Mouse (Mus musculus) heart, embryonic 14.5 days (tissue): ENCODE results near the gene Zfp607b. TPM values are rescaled to one million over a fixed set of nuclear protein-coding genes. Genes with fewer than 3 reads are reported as not detected.

Source experiments
- ATAC-seq: fragments of 200-750 bp; cut with Nextera tagmentation; 2 replicates; pipeline ENCODE4 v1.8.0; 2017; ENCODE audit warnings: low read depth, moderate TSS enrichment; ENCODE audit not compliant: insufficient number of reproducible peaks, insufficient read depth, low FRiP score
- H3K27ac ChIP-seq, 2 experiments: fragments of 200-500 bp in 1 of 2; fragments of 300-500 bp in 1 of 2; sonication (generic) in 1 of 2; replicated peaks in 1 of 2; 2 replicates each; pipeline ENCODE4 v1.5.1; 2012 to 2014; ENCODE audit warnings: low read depth in 2 of 2, low read length in 2 of 2, control low read depth in 1 of 2, mild to moderate bottlenecking in 1 of 2, mixed read lengths in 1 of 2; ENCODE audit not compliant: control insufficient read depth in 1 of 2, insufficient read depth in 1 of 2
- H3K27me3 ChIP-seq: fragments of 300-500 bp; sonication (generic); 2 replicates; pipeline ENCODE4 v1.6.1; 2014; ENCODE audit warnings: mild to moderate bottlenecking, low read length, control low read depth; ENCODE audit not compliant: control insufficient read depth, insufficient read depth
- H3K36me3 ChIP-seq: fragments of 300-500 bp; sonication (generic); 2 replicates; pipeline ENCODE4 v1.6.1; 2014; ENCODE audit warnings: mild to moderate bottlenecking, control low read depth, low read length, mixed read lengths; ENCODE audit not compliant: control insufficient read depth, insufficient read depth
- H3K4me1 ChIP-seq, 2 experiments: fragments of 200-500 bp in 1 of 2; fragments of 300-500 bp in 1 of 2; sonication (generic) in 1 of 2; 2 replicates each; pipeline ENCODE4 v1.6.1; 2012 to 2014; ENCODE audit warnings: low read length in 2 of 2, control low read depth in 1 of 2, mixed read lengths in 1 of 2; ENCODE audit not compliant: control insufficient read depth in 2 of 2, insufficient read depth in 2 of 2
- H3K4me2 ChIP-seq: fragments of 300-500 bp; sonication (generic); 2 replicates; pipeline ENCODE4 v1.6.1; 2014; ENCODE audit warnings: mild to moderate bottlenecking, low read length
- H3K4me3 ChIP-seq, 2 experiments: fragments of 200-500 bp in 1 of 2; fragments of 300-500 bp in 1 of 2; sonication (generic) in 1 of 2; 2 replicates each; pipeline ENCODE4 v1.5.1; 2012 to 2014; ENCODE audit warnings: low read length in 2 of 2, mild to moderate bottlenecking in 2 of 2, control low read depth in 1 of 2, low read depth in 1 of 2, moderate library complexity in 1 of 2; ENCODE audit not compliant: control insufficient read depth in 1 of 2, insufficient read depth in 1 of 2
- H3K9ac ChIP-seq: fragments of 300-500 bp; sonication (generic); 2 replicates; pipeline ENCODE4 v1.6.1; 2014; ENCODE audit warnings: mild to moderate bottlenecking, low read length
- H3K9me3 ChIP-seq: fragments of 300-500 bp; sonication (generic); 2 replicates; pipeline ENCODE4 v1.6.1; 2016; ENCODE audit warnings: low read length, control low read depth; ENCODE audit not compliant: control insufficient read depth
- WGBS: fragments of 180-500 bp; shearing (Covaris S2); extraction: QIAGEN DNeasy Blood & Tissue Kit; methylation state at CpG from one replicate; pipeline ENCODE4 v1.1.7; 2014; 5-methylcytosine and 5-hydroxymethylcytosine counted together
- polyA plus RNA-seq: library from polyadenylated mRNA; unstranded; fragments of >200 nt; fragmentation: Nextera tagmentation; extraction: Ambion mirVana; gene quantifications from 2 replicates; pipeline ENCODE4 v1.2.1, GENCODE M21; 2014

Gene Zfp607b
- polyA plus RNA-seq = 2.2 and 2.5 TPM in 2 replicates

DNA sequence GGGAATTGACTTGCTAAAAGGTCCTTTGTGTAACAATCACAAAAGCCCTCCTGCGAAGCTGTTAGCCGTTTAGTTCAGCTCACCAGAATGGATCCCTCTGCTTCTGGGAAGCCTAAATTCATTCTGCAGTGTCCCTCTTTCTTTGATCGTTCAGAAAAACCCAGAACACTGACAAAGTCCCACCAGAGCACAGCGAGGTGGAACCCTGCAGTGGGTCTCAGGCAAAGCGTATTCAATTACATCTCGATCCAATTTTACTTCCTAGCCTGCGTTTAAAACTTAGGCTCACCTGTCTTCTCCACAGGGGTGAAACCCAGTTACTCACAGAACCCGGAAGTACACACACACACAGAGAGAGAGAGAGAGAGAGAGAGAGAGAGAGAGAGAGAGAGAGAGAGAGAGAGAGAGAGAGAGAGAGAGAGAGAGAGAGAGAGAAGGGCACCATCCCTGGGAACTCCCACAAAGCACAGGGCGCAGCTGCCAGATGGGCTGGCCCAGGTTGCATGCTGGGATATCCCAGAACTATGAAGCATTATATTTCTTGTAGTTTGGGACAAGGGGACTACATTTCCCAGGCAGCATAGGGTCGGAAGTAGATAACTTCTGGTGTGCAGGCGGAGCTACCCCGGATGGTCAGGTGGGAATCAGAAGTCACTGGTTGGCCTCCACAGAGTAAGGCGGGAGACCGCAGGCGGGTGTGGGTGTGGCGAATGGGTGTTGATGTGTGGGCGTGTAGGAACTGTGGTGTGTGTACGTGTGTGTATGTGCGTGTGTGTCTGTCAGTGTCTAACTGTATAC, at the start of gene Zfp607b:
Zfp607b (plus strand) TSS at position 526 of the 798 bp plus-strand sequence.
- ATAC-seq = peak; percentile 100
- H3K27ac ChIP-seq = peak within 1 kb of the TSS; percentile 59 to 67
- no peaks in the 10 kb centered on the region for H3K36me3 ChIP-seq
- peaks cover 5 to 15% of the 10 kb centered on the region in 2 experiments for H3K4me1 ChIP-seq
- H3K9me3 ChIP-seq = no peaks in the 10 kb centered on the region
- H3K4me2 ChIP-seq = peak within 1 kb of the TSS; percentile 88
- WGBS = under 1% methylated on average over 19 of the region's 19 CpGs
- H3K27me3 ChIP-seq = peaks cover 10% of the 10 kb centered on the region; the same call in 1 of the 2 replicates
- peak within 1 kb of the TSS; percentile 57 to 66 for H3K4me3 ChIP-seq
- H3K9ac ChIP-seq = peak within 1 kb of the TSS; percentile 85

DNA sequence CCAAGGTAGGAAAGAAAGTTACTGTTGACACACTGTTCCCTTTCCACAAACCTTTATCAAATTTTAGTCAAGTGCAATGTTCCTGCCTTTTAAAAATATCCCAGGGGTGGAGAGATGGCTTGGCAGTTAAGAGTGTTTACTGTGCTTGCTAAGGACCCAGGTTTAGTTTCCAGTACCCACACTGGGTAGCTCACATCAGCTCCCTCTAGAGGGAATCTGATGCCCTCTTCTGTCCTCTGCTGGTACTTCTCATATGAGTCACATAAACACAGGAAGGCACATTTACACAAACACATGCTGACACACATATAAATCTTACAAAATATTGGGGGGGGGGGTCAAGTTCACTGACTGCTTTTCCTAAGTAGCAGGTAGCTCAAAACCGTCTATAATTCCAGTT, 44.7 kb upstream of the Zfp607b start:
- H3K27me3 ChIP-seq = no peaks in the 10 kb centered on the region
- no peak for ATAC-seq
- 33% methylated on average over 1 of the region's 1 CpGs for WGBS
- H3K4me3 ChIP-seq = no peak overlapping the region
- H3K9me3 ChIP-seq = no peaks in the 10 kb centered on the region
- no peak overlapping the region for H3K9ac ChIP-seq
- no peaks in the 10 kb centered on the region for H3K4me1 ChIP-seq
- no peak overlapping the region for H3K4me2 ChIP-seq
- no peaks in the 10 kb centered on the region for H3K36me3 ChIP-seq
- no peak overlapping the region for H3K27ac ChIP-seq

DNA sequence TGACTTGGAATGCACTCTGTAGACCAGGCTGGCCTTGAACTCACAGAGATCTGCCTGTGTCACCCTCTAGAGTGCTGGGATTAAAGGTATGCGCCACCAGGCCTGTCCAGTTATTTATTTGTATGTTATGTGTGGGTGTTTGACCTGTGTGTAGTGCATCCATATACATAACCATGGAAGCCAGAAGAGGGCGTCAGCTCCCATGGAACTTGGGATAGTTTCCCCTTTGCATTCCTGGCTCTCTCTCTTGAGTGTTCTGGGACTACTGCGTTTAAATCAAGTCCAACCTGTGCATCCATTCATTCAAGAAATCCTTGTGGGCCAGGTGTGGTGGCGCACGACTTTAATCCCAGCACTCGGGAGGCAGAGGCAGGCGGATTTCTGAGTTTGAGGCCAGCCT, 42.6 kb upstream of the Zfp607b start:
- Histone ChIP-seq H3K4me1 (no peaks in the 10 kb centered on the region), H3K27ac (no peak overlapping the region), H3K9ac (no peak overlapping the region), H3K9me3 (no peaks in the 10 kb centered on the region), H3K4me3 (no peak overlapping the region), H3K36me3 (no peaks in the 10 kb centered on the region), H3K27me3 (peaks cover 4% of the 10 kb centered on the region; the same call in 1 of the 2 replicates), H3K4me2 (no peak overlapping the region)
- ATAC-seq = no peak
- 84% methylated on average over 7 of the region's 7 CpGs for WGBS

DNA sequence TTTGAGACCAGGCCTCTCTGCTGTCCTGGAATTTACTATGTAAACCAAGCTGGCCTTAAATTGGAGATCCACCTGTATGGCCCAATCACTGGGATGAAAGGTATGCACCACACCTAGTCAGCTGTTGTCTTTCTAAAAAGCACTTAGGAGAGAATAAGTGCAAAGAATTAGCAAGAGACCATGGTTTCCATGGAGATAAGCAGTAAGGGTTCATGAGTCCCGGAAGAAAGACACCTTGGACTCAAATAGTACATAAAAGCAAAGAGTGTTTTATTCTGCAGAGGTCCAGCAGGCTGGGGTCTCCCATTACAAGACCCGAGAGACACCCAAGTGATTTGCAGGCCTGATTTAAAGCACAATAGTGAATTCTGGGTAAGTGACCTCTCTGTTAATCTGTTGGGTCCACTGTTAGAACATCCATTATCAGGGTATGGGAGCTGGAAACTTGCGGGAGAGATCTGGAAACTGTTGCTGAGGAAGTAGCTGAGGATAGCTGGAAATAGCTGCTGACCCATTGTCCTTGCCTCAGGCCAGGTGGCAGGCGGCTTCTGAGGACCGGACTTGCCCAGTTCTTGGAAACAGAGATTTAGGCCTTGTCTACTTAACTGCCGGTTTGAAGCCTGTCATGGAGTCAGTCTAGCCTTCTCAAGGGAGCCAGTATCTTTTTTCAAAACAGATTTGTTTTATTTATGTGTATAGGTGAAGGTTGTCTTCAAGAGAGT, 41.7 kb upstream of the Zfp607b start:
- no peak overlapping the region for H3K4me3 ChIP-seq
- H3K36me3 ChIP-seq = no peaks in the 10 kb centered on the region
- no peak overlapping the region for H3K27ac ChIP-seq
- H3K4me1 ChIP-seq = no peaks in the 10 kb centered on the region
- WGBS = 68% methylated on average over 6 of the region's 6 CpGs
- no peak overlapping the region for H3K9ac ChIP-seq
- peaks cover 11% of the 10 kb centered on the region for H3K27me3 ChIP-seq
- no peak for ATAC-seq
- no peaks in the 10 kb centered on the region for H3K9me3 ChIP-seq
- H3K4me2 ChIP-seq = no peak overlapping the region

DNA sequence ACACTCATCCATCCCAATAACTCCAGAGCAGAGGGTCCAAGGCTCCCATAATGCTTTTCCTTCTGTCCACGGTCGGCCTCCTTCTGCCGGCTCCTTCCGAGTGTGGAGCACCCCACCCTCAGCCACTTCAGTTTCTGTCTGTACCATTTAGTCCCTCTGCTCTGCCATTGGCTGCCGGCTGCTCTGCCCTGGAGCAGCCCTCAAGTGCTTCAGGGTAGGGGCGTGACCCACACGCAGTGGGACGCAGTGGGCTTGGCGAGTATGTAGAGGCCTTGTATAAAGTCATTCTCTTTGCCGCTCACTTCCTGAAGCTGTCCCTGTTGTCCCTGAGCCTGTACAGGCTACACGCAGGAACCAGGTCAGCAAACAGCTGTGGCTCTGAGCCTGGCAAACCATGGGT, 39.4 kb upstream of the Zfp607b start:
- Histone ChIP-seq H3K4me2 (no peak overlapping the region), H3K27me3 (peaks cover 34% of the 10 kb centered on the region), H3K4me1 (peaks cover 0 to 4% of the 10 kb centered on the region in 2 experiments; a peak in 1 of 4 replicates), H3K4me3 (no peak overlapping the region), H3K9me3 (no peaks in the 10 kb centered on the region), H3K36me3 (no peaks in the 10 kb centered on the region), H3K9ac (no peak overlapping the region), H3K27ac (no peak overlapping the region)
- 76% methylated on average over 11 of the region's 11 CpGs for WGBS
- ATAC-seq = no peak

DNA sequence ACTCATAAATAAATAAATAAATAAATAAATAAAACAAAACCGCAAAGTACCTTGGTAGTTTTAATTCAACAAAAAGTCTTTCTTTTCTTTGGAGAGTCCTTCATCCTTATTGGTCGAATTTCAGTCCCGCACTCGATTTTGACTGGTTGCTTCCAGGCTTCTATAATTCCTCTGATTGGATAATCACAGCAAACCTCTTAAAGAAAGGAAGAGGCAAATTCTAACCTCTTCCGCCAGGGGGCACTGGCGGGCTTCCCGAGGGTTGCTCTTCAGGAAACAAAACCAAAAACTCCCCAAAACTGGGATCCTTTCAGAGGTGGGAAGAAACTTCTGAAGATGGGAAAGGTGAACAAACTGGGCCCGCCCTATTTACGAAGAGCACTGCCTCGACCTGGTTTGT, 38.2 kb upstream of the Zfp607b start:
- H3K9me3 ChIP-seq = no peaks in the 10 kb centered on the region
- H3K9ac ChIP-seq = no peak overlapping the region
- no peak overlapping the region for H3K4me2 ChIP-seq
- H3K27ac ChIP-seq = no peak overlapping the region
- H3K4me1 ChIP-seq = peaks cover 0 to 4% of the 10 kb centered on the region in 2 experiments; a peak in 1 of 4 replicates
- H3K27me3 ChIP-seq = peaks cover 46% of the 10 kb centered on the region
- 0 out of 4 replicates have a peak overlapping the region, but pooled peaks of 1 of the 2 experiments have one; percentile 9 for H3K4me3 ChIP-seq
- H3K36me3 ChIP-seq = no peaks in the 10 kb centered on the region
- 4% methylated on average over 10 of the region's 10 CpGs for WGBS
- no peak for ATAC-seq

DNA sequence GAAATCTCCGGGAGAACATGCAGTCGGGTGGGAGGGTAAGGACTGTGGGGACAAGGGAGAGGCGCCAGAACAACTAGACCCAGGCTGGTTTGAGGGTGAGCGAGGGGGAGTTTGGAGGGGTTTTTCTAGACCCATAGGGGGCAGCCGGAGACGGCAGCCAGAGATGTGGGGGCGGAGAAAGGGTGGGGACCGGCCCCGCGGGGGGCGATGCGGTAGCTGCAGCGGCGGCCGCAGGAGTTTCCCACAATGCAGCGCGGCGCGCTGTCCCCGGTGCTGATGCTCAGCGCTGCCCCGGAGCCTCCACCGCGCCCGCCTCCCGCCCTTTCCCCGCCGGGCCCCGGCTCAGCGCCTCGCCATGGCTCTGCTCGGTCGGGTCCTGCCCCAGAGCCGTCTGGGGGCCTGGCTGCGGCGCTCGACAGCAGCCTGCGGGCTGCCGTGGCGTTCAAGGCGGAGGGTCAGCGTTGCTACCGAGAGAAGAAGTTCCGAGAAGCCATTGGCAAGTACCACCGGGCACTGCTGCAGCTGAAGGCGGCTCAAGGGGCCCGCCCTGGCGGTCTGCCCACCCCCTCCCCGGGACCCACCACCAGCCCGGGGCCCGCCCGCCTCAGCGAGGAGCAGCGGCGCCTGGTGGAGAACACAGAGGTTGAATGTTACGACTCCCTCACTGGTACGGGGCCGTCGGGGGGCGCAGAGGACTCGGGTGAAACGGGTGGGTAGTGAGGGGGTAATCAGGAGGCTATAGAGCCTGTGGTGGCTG, 35.3 kb upstream of the Zfp607b start, which contains the start of gene Ttc9b:
Ttc9b (plus strand) TSS at position 235 of the 757 bp plus-strand sequence.
- H3K9me3 ChIP-seq = no peaks in the 10 kb centered on the region
- H3K27me3 ChIP-seq = peaks cover 75% of the 10 kb centered on the region
- 4% methylated on average over 56 of the region's 62 CpGs for WGBS
- H3K4me1 ChIP-seq = peaks cover 0 to 4% of the 10 kb centered on the region in 2 experiments; a peak in 1 of 4 replicates
- no peak within 1 kb of the TSS for H3K9ac ChIP-seq
- H3K4me2 ChIP-seq = peak within 1 kb of the TSS; percentile 40
- no peak for ATAC-seq
- H3K27ac ChIP-seq = no peak within 1 kb of the TSS
- peak within 1 kb of the TSS in 1 of 2 experiments; percentile 9; a peak in 2 of 4 replicates for H3K4me3 ChIP-seq
- H3K36me3 ChIP-seq = peaks cover 8% of the 10 kb centered on the region; the same call in 1 of the 2 replicates
